Mouse (Mus musculus): ENCODE measurements around the gene Zfp119b. TPM values are rescaled to one million over a fixed set of nuclear protein-coding genes. Genes with fewer than 3 reads are reported as not detected.

Gene Zfp119b
- polyA plus RNA-seq (2016; fragmentation: Nextera tagmentation; extraction: Ambion mirVana): 5.0 and 7.0 TPM in 2 replicates

GRCm38 (mm10) chr17:55949400-55949799, at the start of gene Zfp119b:
TSS of gene Zfp119b (minus strand) at chr17:55949500.
- H3K9me3 ChIP-seq: no peaks in the 10 kb centered on the region
- no peak for ATAC-seq (ENCODE audit: insufficient number of reproducible peaks, insufficient read depth, low FRiP score, low TSS enrichment, low read depth)
- peaks cover 6% of the 10 kb centered on the region; the same call in 1 of the 2 replicates for H3K4me1 ChIP-seq (replicated peaks)
- no peak within 1 kb of the TSS for H3K4me2 ChIP-seq
- H3K27me3 ChIP-seq: peaks cover 30% of the 10 kb centered on the region
- no peak within 1 kb of the TSS for H3K9ac ChIP-seq (replicated peaks)
- 86% methylated on average over 2 of the region's 2 CpGs for WGBS
- no peak within 1 kb of the TSS for H3K27ac ChIP-seq
- no peak within 1 kb of the TSS for H3K4me3 ChIP-seq (replicated peaks)
- no peaks in the 10 kb centered on the region for H3K36me3 ChIP-seq

DNA sequence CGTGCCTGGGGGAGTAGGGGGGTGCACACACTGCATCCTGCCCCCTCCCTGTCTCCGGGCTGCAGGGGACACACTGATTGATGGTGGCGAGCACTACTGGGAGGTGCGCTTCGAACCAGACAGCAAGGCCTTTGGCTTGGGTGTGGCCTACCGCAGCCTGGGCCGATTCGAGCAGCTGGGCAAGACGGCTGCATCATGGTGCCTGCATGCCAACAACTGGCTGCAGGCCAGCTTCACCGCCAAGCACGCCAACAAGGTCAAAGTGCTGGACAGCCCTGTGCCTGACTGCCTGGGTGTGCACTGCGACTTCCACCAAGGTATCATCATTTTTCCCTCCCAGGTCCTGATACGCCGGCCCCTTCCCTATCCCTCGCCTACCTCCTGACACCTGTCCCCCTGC, 46.7 kb upstream of the Zfp119b start:
- no peak overlapping the region for H3K9ac ChIP-seq (replicated peaks)
- no peak overlapping the region for H3K27ac ChIP-seq
- no peak overlapping the region for H3K4me2 ChIP-seq
- H3K9me3 ChIP-seq: no peaks in the 10 kb centered on the region
- H3K4me3 ChIP-seq (replicated peaks): no peak overlapping the region
- H3K36me3 ChIP-seq: peaks cover 54% of the 10 kb centered on the region
- WGBS: 87% methylated on average over 15 of the region's 15 CpGs
- ATAC-seq (ENCODE audit: insufficient number of reproducible peaks, insufficient read depth, low FRiP score, low TSS enrichment, low read depth): no peak
- peaks cover 18% of the 10 kb centered on the region for H3K27me3 ChIP-seq
- no peaks in the 10 kb centered on the region for H3K4me1 ChIP-seq (replicated peaks)

GRCm38 (mm10) chr17:55990278-55990898, 41.1 kb upstream of the Zfp119b start:
- WGBS: 79% methylated on average over 8 of the region's 8 CpGs
- Histone ChIP-seq H3K4me2 (no peak overlapping the region), H3K27me3 (no peaks in the 10 kb centered on the region), H3K9ac (replicated peaks) (no peak overlapping the region), H3K4me1 (replicated peaks) (peaks cover 9% of the 10 kb centered on the region), H3K4me3 (replicated peaks) (no peak overlapping the region), H3K27ac (no peak overlapping the region), H3K9me3 (no peaks in the 10 kb centered on the region), H3K36me3 (peaks cover 54% of the 10 kb centered on the region)
- 0 out of 2 replicates have a peak, but pooled peaks have one; percentile 4 for ATAC-seq (ENCODE audit: insufficient number of reproducible peaks, insufficient read depth, low FRiP score, low TSS enrichment, low read depth)

DNA sequence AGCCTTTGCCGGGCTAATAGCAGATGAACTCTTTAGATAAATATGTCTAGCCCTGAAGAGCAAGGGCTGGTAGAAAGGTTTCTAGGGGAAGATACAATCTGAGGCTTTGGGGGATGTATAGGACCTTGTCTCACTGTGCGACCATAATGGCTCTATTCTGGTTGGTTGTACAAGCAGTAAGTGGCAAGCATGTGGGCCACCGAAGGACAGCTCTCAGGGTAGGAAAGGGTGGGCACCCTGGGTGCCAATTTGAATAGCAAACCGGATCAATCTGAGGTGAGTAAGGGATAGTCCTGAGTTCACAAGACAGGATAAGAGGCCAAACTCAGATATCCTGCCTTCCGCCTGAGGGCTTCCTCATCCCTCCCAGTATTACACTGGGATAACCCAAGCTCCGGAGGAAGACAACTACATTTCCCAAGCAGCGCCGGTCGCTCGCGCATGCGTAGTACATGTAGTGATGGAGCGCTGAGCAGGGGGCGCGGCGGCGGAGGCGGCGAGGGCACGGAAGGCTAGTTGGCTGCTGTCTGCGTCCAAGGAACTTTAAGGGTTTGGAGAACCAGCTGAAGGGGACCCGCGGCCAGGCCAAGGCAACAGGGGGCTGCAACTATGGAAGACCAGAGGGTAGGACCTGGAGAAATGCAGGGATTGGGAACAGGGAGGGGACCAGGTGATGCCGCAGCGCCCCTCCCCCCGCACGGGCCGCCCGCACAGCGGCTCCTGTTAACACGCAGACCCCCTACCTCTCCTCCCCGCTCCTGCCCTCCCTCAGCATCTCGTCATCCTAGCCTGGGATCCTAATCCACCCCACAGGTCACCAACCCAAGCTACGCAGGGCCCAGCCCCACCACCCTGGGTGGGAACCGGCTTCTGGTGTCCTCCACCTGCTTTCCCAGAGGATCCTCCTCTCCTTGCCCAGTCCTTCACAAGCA, 37.0 kb upstream of the Zfp119b start, which contains the start of gene Fsd1:
Fsd1 (plus strand) TSS at position 480 of the 932 bp plus-strand sequence.
- H3K4me1 ChIP-seq (replicated peaks): peaks cover 9% of the 10 kb centered on the region
- ATAC-seq (ENCODE audit: insufficient number of reproducible peaks, insufficient read depth, low FRiP score, low TSS enrichment, low read depth): peak; percentile 58; the same call in 1 of the 2 replicates
- H3K36me3 ChIP-seq: peaks cover 26% of the 10 kb centered on the region
- H3K4me2 ChIP-seq: peak within 1 kb of the TSS; percentile 89
- no peaks in the 10 kb centered on the region for H3K27me3 ChIP-seq
- H3K9ac ChIP-seq (replicated peaks): peak within 1 kb of the TSS; percentile 79
- 10% methylated on average over 35 of the region's 35 CpGs for WGBS
- H3K27ac ChIP-seq: no peak within 1 kb of the TSS
- H3K9me3 ChIP-seq: no peaks in the 10 kb centered on the region
- H3K4me3 ChIP-seq (replicated peaks): peak within 1 kb of the TSS; percentile 68

DNA sequence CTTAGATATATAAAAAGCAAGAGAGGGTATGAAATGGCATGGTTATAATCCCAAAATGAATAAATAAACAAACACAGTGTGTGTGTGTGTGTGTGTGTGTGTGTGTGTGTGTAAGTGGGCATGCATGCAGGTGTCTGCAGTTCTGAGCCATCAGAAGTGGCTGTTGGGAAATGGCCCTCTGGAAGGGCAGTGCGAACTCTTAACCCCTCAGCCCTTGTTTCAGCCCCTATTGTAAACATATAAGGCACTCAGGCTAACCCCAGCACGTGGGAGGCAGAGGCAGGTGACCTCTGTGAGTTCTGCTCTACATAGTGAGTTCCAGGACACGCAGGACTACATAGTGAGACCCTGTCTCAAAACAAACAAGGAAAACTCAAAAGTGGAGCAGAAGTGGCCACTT, 28.0 kb upstream of the Zfp119b start:
- H3K27ac ChIP-seq: no peak overlapping the region
- no peaks in the 10 kb centered on the region; the same call in 1 of the 2 replicates for H3K9me3 ChIP-seq
- no peak overlapping the region for H3K4me3 ChIP-seq (replicated peaks)
- H3K9ac ChIP-seq (replicated peaks): no peak overlapping the region
- H3K4me2 ChIP-seq: no peak overlapping the region
- 53% methylated on average over 3 of the region's 3 CpGs for WGBS
- H3K4me1 ChIP-seq (replicated peaks): 0 out of 2 replicates have a peak, but pooled peaks cover 3% of the 10 kb centered on the region
- no peaks in the 10 kb centered on the region for H3K27me3 ChIP-seq
- no peak for ATAC-seq (ENCODE audit: insufficient number of reproducible peaks, insufficient read depth, low FRiP score, low TSS enrichment, low read depth)
- peaks cover 24% of the 10 kb centered on the region for H3K36me3 ChIP-seq

- Histone ChIP-seq H3K36me3 (peaks cover 24% of the 10 kb centered on the region), H3K4me1 (replicated peaks) (peaks cover 6% of the 10 kb centered on the region), H3K27me3 (peaks cover 2% of the 10 kb centered on the region; the same call in 1 of the 2 replicates), H3K9me3 (no peaks in the 10 kb centered on the region; the same call in 1 of the 2 replicates), H3K4me2 (no peak overlapping the region), H3K4me3 (replicated peaks) (no peak overlapping the region), H3K9ac (replicated peaks) (no peak overlapping the region), H3K27ac (no peak overlapping the region)
- ATAC-seq (ENCODE audit: insufficient number of reproducible peaks, insufficient read depth, low FRiP score, low TSS enrichment, low read depth): peak; percentile 43
- WGBS: 19% methylated on average over 13 of the region's 13 CpGs
These were observed 27.1 kb upstream of the Zfp119b start for GRCm38 (mm10) chr17:55976255-55976862.

GRCm38 (mm10) chr17:55971453-55971852, 22.2 kb upstream of the Zfp119b start:
- peaks cover 5% of the 10 kb centered on the region; the same call in 1 of the 2 replicates for H3K27me3 ChIP-seq
- H3K4me2 ChIP-seq: peak overlapping the region; percentile 83
- H3K27ac ChIP-seq: no peak overlapping the region
- WGBS: 22% methylated on average over 22 of the region's 22 CpGs
- H3K9ac ChIP-seq (replicated peaks): peak overlapping the region; percentile 78; the same call in 1 of the 2 replicates
- ATAC-seq (ENCODE audit: insufficient number of reproducible peaks, insufficient read depth, low FRiP score, low TSS enrichment, low read depth): no peak
- H3K4me1 ChIP-seq (replicated peaks): peaks cover 15% of the 10 kb centered on the region
- H3K36me3 ChIP-seq: peaks cover 45% of the 10 kb centered on the region
- H3K9me3 ChIP-seq: no peaks in the 10 kb centered on the region
- peak overlapping the region; percentile 63 for H3K4me3 ChIP-seq (replicated peaks)

- H3K4me2 ChIP-seq: peak within 1 kb of the TSS; percentile 83
- peaks cover 12% of the 10 kb centered on the region for H3K4me1 ChIP-seq (replicated peaks)
- H3K4me3 ChIP-seq (replicated peaks): peak within 1 kb of the TSS; percentile 63
- 8% methylated on average over 55 of the region's 55 CpGs for WGBS
- peaks cover 5% of the 10 kb centered on the region; the same call in 1 of the 2 replicates for H3K27me3 ChIP-seq
- H3K9me3 ChIP-seq: no peaks in the 10 kb centered on the region
- peak within 1 kb of the TSS; percentile 78 for H3K9ac ChIP-seq (replicated peaks)
- H3K27ac ChIP-seq: no peak within 1 kb of the TSS; the same call in 1 of the 2 replicates
- no peak for ATAC-seq (ENCODE audit: insufficient number of reproducible peaks, insufficient read depth, low FRiP score, low TSS enrichment, low read depth)
- peaks cover 50% of the 10 kb centered on the region for H3K36me3 ChIP-seq
These were observed 20.9 kb upstream of the Zfp119b start, which contains the start of gene Shd for GRCm38 (mm10) chr17:55969966-55970891. TSS of gene Shd (plus strand) at chr17:55970467.

- no peaks in the 10 kb centered on the region for H3K9me3 ChIP-seq
- peak overlapping the region; percentile 63 for H3K4me3 ChIP-seq (replicated peaks)
- H3K36me3 ChIP-seq: peaks cover 55% of the 10 kb centered on the region
- no peak for ATAC-seq (ENCODE audit: insufficient number of reproducible peaks, insufficient read depth, low FRiP score, low TSS enrichment, low read depth)
- peaks cover 12% of the 10 kb centered on the region for H3K4me1 ChIP-seq (replicated peaks)
- H3K4me2 ChIP-seq: peak overlapping the region; percentile 83
- no peak overlapping the region for H3K9ac ChIP-seq (replicated peaks)
- H3K27ac ChIP-seq: no peak overlapping the region
- peaks cover 5% of the 10 kb centered on the region; the same call in 1 of the 2 replicates for H3K27me3 ChIP-seq
- WGBS: 53% methylated on average over 14 of the region's 14 CpGs
These were observed 20.3 kb upstream of the Zfp119b start for GRCm38 (mm10) chr17:55969560-55969959.

GRCm38 (mm10) chr17:55968210-55968609, 18.9 kb upstream of the Zfp119b start:
- H3K36me3 ChIP-seq: peaks cover 57% of the 10 kb centered on the region
- H3K27me3 ChIP-seq: peaks cover 5% of the 10 kb centered on the region; the same call in 1 of the 2 replicates
- no peak overlapping the region for H3K27ac ChIP-seq
- H3K4me3 ChIP-seq (replicated peaks): no peak overlapping the region
- 69% methylated on average over 7 of the region's 7 CpGs for WGBS
- ATAC-seq (ENCODE audit: insufficient number of reproducible peaks, insufficient read depth, low FRiP score, low TSS enrichment, low read depth): no peak
- no peak overlapping the region for H3K9ac ChIP-seq (replicated peaks)
- no peak overlapping the region for H3K4me2 ChIP-seq
- H3K9me3 ChIP-seq: no peaks in the 10 kb centered on the region
- peaks cover 12% of the 10 kb centered on the region for H3K4me1 ChIP-seq (replicated peaks)
